ENCODE assay signal across 21 mouse cellular contexts in genomic region chr6:117195270-117195669, GRCm38 (mm10). TPM values are rescaled to one million over a fixed set of nuclear protein-coding genes. Genes with fewer than 3 reads are reported as not detected.
DNase-seq lines count a peak whose midpoint lies in the region; ATAC-seq lines count a peak whose summit lies in the region.
"Had no signal": no experiment of that assay in that cellular context is flagged by ENCODE, and none has a peak within 500 bp of the region (broad histone marks: within the 10 kb centered on the region; RNA-seq: fewer than 3 reads in every experiment).

No protein-coding gene starts in this region.

- no peak overlapping the region for H3K27ac ChIP-seq in kidney, embryonic 15.5 days
- no peak overlapping the region for H3K27ac ChIP-seq in kidney, embryonic 16.5 days (ENCODE audit: low read length)

- H3K4me1 ChIP-seq in kidney, embryonic 15.5 days, result no peaks in the 10 kb centered on the region
- no peaks in the 10 kb centered on the region for H3K4me1 ChIP-seq in kidney, embryonic 16.5 days (ENCODE audit: insufficient read depth, low read length)

- H3K4me2 ChIP-seq in kidney, embryonic 15.5 days, result no peak overlapping the region
- H3K4me2 ChIP-seq in kidney, embryonic 16.5 days (replicated peaks; ENCODE audit: low read depth, low read length), result no peak overlapping the region

- DNase-seq in frontal cortex, postnatal 36 days (ENCODE audit: low spot score in 2 of 2), result no peak
- no peak for DNase-seq in kidney, adult 18-20 months
- no peak for DNase-seq in kidney, postnatal 14 days
- DNase-seq: adrenal gland, adult 2 months; adrenal gland, adult 8-10 months; adrenal gland, postnatal 10 days; adrenal gland, postnatal 14 days; adrenal gland, postnatal 25 days; adrenal gland, postnatal 36 days; B cell, adult 2 months; cerebellum, adult 11 months; cerebellum, adult 11-12 months; cerebellum, adult 18-20 months had no signal

- 0 out of 2 replicates have a peak, but pooled peaks have one; percentile 31 for ATAC-seq in frontal cortex, adult (ENCODE audit: low TSS enrichment)
- ATAC-seq in kidney, embryonic 15.5 days (replicated peaks; ENCODE audit: low FRiP score), result 0 out of 2 replicates have a peak, but pooled peaks have one; percentile 54
- 0 out of 2 replicates have a peak, but pooled peaks have one; percentile 61 for ATAC-seq in kidney, embryonic 16.5 days (ENCODE audit: low FRiP score, low TSS enrichment)
- ATAC-seq: activated CD4-positive, CD25-positive, alpha-beta regulatory T cell, adult 4 months; CD4-positive, CD25-positive, alpha-beta regulatory T cell, adult 4 months; Patski had no signal

- H3K4me3 ChIP-seq in kidney, embryonic 15.5 days (replicated peaks), result no peak overlapping the region
- H3K4me3 ChIP-seq in kidney, embryonic 16.5 days (ENCODE audit: low read length), result no peak overlapping the region

- WGBS in kidney, embryonic 15.5 days, result 59% methylated on average over 3 of the region's 3 CpGs
- 48% methylated on average over 3 of the region's 3 CpGs for WGBS in kidney, embryonic 16.5 days

- no peaks in the 10 kb centered on the region for H3K36me3 ChIP-seq in kidney, embryonic 15.5 days
- H3K36me3 ChIP-seq in kidney, embryonic 16.5 days (ENCODE audit: insufficient read depth, low read length), result no peaks in the 10 kb centered on the region
- H3K36me3 ChIP-seq: G1E had no signal

- no peaks in the 10 kb centered on the region for H3K27me3 ChIP-seq in kidney, embryonic 15.5 days
- no peaks in the 10 kb centered on the region for H3K27me3 ChIP-seq in kidney, embryonic 16.5 days (ENCODE audit: insufficient read depth, low read length)
- H3K27me3 ChIP-seq: CH12.LX, Patski had no signal

- no peak overlapping the region for H3K9ac ChIP-seq in kidney, embryonic 15.5 days
- no peak overlapping the region for H3K9ac ChIP-seq in kidney, embryonic 16.5 days (replicated peaks; ENCODE audit: low read length)

- no peaks in the 10 kb centered on the region for H3K9me3 ChIP-seq in kidney, embryonic 15.5 days (replicated peaks)
- H3K9me3 ChIP-seq in kidney, embryonic 16.5 days (ENCODE audit: low read length), result no peaks in the 10 kb centered on the region

RNA-seq across cellular contexts. Expression of gene Cxcl12, which starts 26.9 kb away (rescaled TPM):
- 140 and 158 TPM in 2 replicates for polyA plus RNA-seq in kidney, embryonic 15.5 days (2015; fragmentation: Nextera tagmentation; extraction: Ambion mirVana)
- 152 and 162 TPM in 2 replicates for polyA plus RNA-seq in kidney, embryonic 16.5 days (2015; fragmentation: Nextera tagmentation; extraction: Ambion mirVana)
- polyA plus RNA-seq: activated CD4-positive, CD25-positive, alpha-beta regulatory T cell, adult 4 months; CD4-positive, CD25-positive, alpha-beta regulatory T cell, adult 4 months; G1E had no signal
